Mouse (Mus musculus) left cerebral cortex, adult 8-10 months (tissue): ENCODE measurements around the gene Zfp936. TPM values are rescaled to one million over a fixed set of nuclear protein-coding genes. Genes with fewer than 3 reads are reported as not detected.
"Not testable (repeated sequence)": the region's sequence is repeated elsewhere in the genome, so short reads cannot be mapped to it uniquely, and the experiment has no call there.

ENCODE experiments used
- DNase-seq, 2 experiments: peaks; one replicate each; pipeline ENCODE4 v3.0.0; 2022; ENCODE audit warnings: low spot score in 2 of 2
- microRNA-seq, 2 experiments: library from miRNA; unstranded; fragments of <30 nt; microRNA quantifications; one replicate each; pipeline ENCODE4 v1.2.0; 2022
- total RNA-seq, 4 experiments: library from RNA; stranded (reverse); gene quantifications; 2 replicates each; pipeline ENCODE4 v1.2.4; 2022

Gene Zfp936
- not detected for total RNA-seq

- not testable (repeated sequence) for DNase-seq
These were observed at the start of gene Zfp936 for GRCm38 (mm10) chr7:43113929-43114328. Zfp936 (plus strand) TSS chr7:43114229.

GRCm38 (mm10) chr7:43077831-43078230, 36.2 kb upstream of the Zfp936 start:
- DNase-seq, result no peak

DNA sequence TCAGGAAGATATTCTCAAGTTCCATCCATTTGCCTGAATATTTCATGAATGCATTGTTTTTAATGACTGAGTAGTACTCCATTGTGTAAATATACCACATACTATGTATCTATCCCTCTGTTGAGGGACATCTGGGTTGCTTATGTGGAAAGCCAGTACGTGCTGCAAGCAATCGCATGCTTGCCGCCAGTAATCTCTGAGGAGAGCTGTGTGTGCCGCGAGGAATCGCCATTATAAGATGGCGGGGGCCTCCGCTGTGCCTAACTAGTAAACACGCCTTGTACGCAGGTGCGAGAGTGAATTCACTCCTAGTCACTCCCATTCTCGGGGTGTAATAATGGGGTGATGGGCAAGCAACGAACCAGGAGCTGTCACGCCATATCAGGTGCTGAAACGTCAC, 14.7 kb downstream of the Zfp936 start:
- DNase-seq, result not testable (repeated sequence)

GRCm38 (mm10) chr7:43164121-43164520, 50.1 kb downstream of the Zfp936 start:
- not testable (repeated sequence) for DNase-seq

GRCm38 (mm10) chr7:43167101-43167500, 53.1 kb downstream of the Zfp936 start:
- not testable (repeated sequence) for DNase-seq

DNA sequence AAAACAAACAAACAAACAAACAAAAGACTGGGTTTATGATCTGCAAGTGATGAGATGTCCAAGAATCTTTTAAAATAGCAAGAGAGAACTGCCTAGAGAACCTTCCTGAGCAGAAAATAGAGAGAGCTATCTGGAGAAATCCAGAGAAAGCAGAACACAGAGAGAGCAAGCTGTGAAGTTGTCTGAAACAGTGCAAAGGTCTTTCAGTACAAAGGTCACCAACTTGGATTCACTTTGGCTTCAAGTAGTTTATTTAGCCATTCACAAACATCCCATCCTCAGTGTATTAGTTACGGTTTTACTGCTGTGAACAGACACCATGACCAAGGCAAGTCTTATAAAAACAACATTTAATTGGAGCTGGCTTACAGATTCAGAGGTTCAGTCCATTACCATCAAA, 53.8 kb downstream of the Zfp936 start:
- DNase-seq, result not testable (repeated sequence)

DNA sequence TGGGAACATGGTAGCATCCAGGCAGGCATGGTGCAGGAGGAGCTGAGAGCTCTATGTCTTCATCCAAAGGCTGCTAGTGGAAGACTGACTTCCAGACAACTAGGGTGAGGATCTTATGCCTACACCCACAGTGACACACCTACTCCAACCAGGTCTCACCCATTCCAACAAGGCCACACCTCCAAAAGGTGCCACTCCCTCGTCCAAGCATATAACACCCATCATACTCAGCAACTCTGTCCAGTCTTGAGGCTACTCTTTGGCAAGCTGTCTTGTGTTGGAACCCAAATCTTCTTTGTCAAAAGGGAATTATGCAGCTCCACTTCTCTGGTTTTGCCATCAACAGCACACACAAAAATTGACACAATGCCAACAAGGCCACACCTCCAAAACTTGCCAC, 54.2 kb downstream of the Zfp936 start:
- not testable (repeated sequence) for DNase-seq

DNA sequence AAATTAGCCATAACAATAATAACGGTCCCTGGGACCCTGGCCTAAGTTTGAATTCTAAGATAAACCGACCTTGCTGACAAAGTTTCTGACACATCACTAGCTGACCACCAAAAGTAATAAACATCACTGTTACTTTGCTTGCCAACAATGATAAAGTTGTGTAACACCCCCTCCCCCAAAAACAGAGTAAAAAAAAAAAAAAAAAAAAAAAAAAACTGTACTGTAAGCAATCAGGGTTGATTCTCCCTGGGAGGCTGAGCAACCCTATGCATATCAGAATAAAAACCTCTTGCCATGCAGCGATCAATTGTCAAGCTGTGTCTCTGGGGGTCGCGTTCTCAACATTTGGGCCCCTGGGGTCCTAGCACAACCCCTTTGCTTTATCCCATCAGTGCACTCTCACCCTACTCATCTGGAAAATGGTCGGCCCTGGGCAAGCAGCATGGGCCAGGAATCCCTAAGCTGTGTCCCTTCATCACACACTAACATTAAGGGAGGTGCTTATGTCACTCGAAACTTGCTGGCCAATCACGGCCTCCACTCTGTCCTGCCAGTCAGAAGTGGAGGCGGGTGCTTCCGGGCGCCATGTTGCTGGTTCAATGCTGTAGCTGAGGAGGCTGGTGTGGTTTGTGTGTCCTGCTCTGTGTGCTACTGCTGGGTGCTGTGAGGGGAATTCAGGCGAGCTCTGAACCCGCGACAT, 63.1 kb downstream of the Zfp936 start:
- no peak for DNase-seq

- not testable (repeated sequence) for DNase-seq
These were observed 99.8 kb downstream of the Zfp936 start for GRCm38 (mm10) chr7:43213781-43214180.

Small RNA genes within 50 kb of the gene (microRNA-seq; reads per million reads assigned to microRNA genes)
- gene Gm22707, result 0 reads per million in 2 experiments

Other genes with a start within 250 kb of the Zfp936 start
- under 1 TPM; 0.09 to 0.19 (median 0.15) TPM for gene Gm2381, start 247.0 kb upstream of the Zfp936 start, total RNA-seq
- not detected for gene Vmn2r63, start 180.4 kb upstream of the Zfp936 start, total RNA-seq
- not detected for gene Gm9268, start 95.5 kb upstream of the Zfp936 start, total RNA-seq
- gene Zfp715, start 199.1 kb downstream of the Zfp936 start, total RNA-seq, result 10 to 100 TPM; 17.8 to 22.0 (median 20.3) TPM
- gene Siglecf, start 237.1 kb downstream of the Zfp936 start, total RNA-seq, result 1 to 10 TPM in 2 of 4 experiments, under 1 TPM in 2; 0.46 to 2.1 (median 1.4) TPM